Mouse (Mus musculus): ENCODE results near the gene Myl6. TPM values are rescaled to one million over a fixed set of nuclear protein-coding genes. Genes with fewer than 3 reads are reported as not detected.

Myl6 gene
- polyA plus RNA-seq, 1 experiment from 2014 or later, result 2,543 TPM

DNA sequence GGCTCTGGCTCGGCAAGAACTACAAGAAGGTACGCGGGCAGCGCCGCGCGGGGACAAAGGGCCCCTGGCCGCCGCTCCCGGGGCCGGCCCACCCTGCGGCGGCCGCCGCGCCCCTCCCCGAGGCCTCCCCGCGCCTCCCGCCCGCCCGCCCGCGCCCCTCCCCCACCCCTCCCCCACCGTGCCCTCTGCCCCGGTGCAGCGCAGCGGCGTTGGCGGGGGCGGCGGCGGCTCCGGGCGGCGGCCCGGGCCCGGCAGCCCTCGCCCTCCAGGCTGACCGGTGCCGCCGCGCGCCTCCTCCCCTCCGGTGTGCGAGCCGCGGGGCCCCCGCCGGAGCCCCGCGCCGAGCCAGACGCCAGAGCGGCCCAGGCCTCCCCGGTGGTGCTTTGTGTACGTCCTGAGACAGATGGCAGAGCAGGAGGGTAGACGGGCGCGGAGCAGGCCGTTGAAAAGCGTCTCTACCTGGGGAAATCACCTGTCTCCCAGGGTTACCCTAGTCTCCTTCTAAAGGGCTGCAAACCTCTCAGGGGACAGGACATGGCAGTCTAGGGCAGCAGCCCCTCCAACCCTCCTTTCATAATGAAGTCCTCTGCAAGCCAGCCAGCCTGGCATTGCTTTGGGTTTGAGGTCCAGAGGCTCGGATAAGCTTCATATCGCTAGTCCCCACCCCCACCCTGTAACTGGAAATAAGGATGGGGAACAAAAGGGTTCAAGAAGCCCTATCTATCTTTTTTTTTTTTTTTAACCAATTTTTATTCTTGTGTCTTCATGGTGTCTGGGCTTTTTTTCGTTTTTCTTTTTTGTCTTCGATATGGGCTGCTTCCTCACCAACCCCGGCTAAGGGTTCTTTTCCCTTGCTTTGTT lies 34.3 kb downstream of the Myl6 start:
- peak overlapping the region; percentile 97 for H3K27ac ChIP-seq (ENCODE audit: low read depth, low read length)
- no peaks in the 10 kb centered on the region for H3K27me3 ChIP-seq (replicated peaks; ENCODE audit: control insufficient read depth, insufficient read depth, low read length)
- no peak for TF ChIP-seq CTCF (IDR thresholded peaks at IDR 0.05; ENCODE audit: low read depth)
- H3K36me3 ChIP-seq (ENCODE audit: control insufficient read depth, insufficient read depth), result peaks cover 26% of the 10 kb centered on the region
- no peaks in the 10 kb centered on the region for H3K9me3 ChIP-seq (ENCODE audit: control insufficient read depth)
- under 1% methylated on average over 38 of the region's 67 CpGs for WGBS
- H3K4me3 ChIP-seq (ENCODE audit: low read depth, low read length), result peak overlapping the region; percentile 66
- peak overlapping the region; percentile 94 for H3K9ac ChIP-seq (ENCODE audit: low read depth, low read length)
- peak; percentile 64; the same call in 1 of the 2 replicates for ATAC-seq
- H3K4me2 ChIP-seq (replicated peaks; ENCODE audit: low read depth), result peak overlapping the region; percentile 80
- no peaks in the 10 kb centered on the region for H3K4me1 ChIP-seq (replicated peaks; ENCODE audit: control insufficient read depth, insufficient read depth, low read length)

DNA sequence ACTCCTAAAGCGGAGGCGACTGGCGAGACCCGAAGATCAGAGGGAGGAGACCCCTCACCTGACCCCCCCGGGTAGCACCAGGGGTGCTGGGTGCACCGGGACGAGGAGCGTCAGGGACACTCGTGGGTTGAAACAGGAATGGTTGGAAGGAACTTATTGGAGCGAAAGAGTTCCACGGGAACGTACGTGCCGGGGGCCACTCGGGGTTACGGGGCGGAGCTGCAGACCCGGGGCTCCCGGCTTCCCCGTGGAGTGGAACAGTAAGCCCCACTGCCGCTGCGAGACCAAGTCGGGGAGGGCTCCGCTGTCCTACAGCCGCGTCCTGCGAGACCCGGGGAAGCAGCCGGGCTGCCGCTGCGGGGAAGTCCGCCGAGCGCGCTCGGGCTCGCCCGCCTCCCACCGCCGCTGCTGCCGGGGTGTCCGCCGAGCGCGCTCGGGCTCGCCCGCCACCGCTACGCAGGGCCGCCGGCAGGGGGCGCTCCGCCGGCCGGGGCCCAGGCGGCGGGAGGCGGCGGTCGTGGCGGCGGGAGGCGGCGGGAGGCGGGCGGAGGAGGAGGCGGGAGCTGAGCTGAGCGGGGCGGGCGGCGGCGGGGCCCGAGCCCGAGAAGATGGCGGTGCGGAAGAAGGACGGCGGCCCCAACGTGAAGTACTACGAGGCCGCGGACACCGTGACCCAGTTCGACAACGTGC lies 35.1 kb downstream of the Myl6 start, which contains the start of gene Smarcc2:
Smarcc2 (plus strand) TSS at position 530 of the 690 bp plus-strand sequence.
- H3K4me3 ChIP-seq (ENCODE audit: low read depth, low read length), result peak within 1 kb of the TSS; percentile 66
- H3K27ac ChIP-seq (ENCODE audit: low read depth, low read length), result peak within 1 kb of the TSS; percentile 97
- H3K9me3 ChIP-seq (ENCODE audit: control insufficient read depth), result no peaks in the 10 kb centered on the region
- peak within 1 kb of the TSS; percentile 94 for H3K9ac ChIP-seq (ENCODE audit: low read depth, low read length)
- ATAC-seq, result peak; percentile 84
- peaks cover 19% of the 10 kb centered on the region for H3K36me3 ChIP-seq (ENCODE audit: control insufficient read depth, insufficient read depth)
- under 1% methylated on average over 68 of the region's 86 CpGs for WGBS
- no peaks in the 10 kb centered on the region for H3K27me3 ChIP-seq (replicated peaks; ENCODE audit: control insufficient read depth, insufficient read depth, low read length)
- peak within 1 kb of the TSS; percentile 80 for H3K4me2 ChIP-seq (replicated peaks; ENCODE audit: low read depth)
- H3K4me1 ChIP-seq (replicated peaks; ENCODE audit: control insufficient read depth, insufficient read depth, low read length), result no peaks in the 10 kb centered on the region
- TF ChIP-seq CTCF (IDR thresholded peaks at IDR 0.05; ENCODE audit: low read depth), result peak; percentile 58

DNA sequence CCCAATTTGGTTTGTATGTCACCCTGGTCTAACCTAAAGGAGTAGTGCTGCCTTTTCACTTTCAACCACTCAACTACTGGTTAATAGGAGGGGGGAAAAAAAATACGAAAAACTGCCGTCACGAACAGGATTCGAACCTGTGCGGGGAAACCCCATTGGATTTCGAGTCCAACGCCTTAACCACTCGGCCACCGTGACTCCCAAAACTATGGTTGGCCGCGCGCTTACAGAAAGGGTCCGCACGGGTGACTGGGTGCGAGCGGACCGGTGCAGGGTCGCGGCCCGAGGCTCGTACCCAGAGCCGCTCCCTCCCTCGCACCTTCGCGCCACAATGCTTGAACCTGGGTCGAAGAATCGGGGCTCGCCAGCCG lies 35.6 kb downstream of the Myl6 start:
- peak overlapping the region; percentile 66 for H3K4me3 ChIP-seq (ENCODE audit: low read depth, low read length)
- no peaks in the 10 kb centered on the region for H3K4me1 ChIP-seq (replicated peaks; ENCODE audit: control insufficient read depth, insufficient read depth, low read length)
- TF ChIP-seq CTCF (IDR thresholded peaks at IDR 0.05; ENCODE audit: low read depth), result no peak
- H3K4me2 ChIP-seq (replicated peaks; ENCODE audit: low read depth), result peak overlapping the region; percentile 80
- peak overlapping the region; percentile 97 for H3K27ac ChIP-seq (ENCODE audit: low read depth, low read length)
- under 1% methylated on average over 29 of the region's 29 CpGs for WGBS
- peaks cover 14% of the 10 kb centered on the region for H3K36me3 ChIP-seq (ENCODE audit: control insufficient read depth, insufficient read depth)
- no peaks in the 10 kb centered on the region for H3K9me3 ChIP-seq (ENCODE audit: control insufficient read depth)
- no peaks in the 10 kb centered on the region for H3K27me3 ChIP-seq (replicated peaks; ENCODE audit: control insufficient read depth, insufficient read depth, low read length)
- H3K9ac ChIP-seq (ENCODE audit: low read depth, low read length), result peak overlapping the region; percentile 94
- peak; percentile 39 for ATAC-seq

DNA sequence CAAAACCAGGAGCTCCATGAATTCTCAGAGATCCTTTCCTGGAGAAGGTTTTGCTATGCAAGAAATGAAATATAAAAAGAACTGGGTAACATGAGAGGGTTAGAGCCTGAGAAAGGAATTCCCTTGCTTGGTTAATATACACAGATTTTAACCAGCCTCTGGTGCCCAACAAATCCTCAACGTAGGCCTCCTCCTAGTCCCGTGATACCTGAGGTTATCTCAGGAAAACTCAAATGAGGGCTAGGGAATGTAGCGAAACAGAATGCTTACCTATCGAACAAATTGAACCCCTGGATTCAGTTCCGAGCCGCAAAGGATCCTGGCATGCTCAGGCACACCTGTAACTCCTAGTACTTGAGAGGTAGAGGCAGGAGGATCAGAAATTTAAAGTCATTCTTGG lies 36.3 kb downstream of the Myl6 start:
- H3K4me3 ChIP-seq (ENCODE audit: low read depth, low read length), result no peak overlapping the region
- no peak for TF ChIP-seq CTCF (IDR thresholded peaks at IDR 0.05; ENCODE audit: low read depth)
- H3K36me3 ChIP-seq (ENCODE audit: control insufficient read depth, insufficient read depth), result peaks cover 9% of the 10 kb centered on the region; the same call in 1 of the 2 replicates

DNA sequence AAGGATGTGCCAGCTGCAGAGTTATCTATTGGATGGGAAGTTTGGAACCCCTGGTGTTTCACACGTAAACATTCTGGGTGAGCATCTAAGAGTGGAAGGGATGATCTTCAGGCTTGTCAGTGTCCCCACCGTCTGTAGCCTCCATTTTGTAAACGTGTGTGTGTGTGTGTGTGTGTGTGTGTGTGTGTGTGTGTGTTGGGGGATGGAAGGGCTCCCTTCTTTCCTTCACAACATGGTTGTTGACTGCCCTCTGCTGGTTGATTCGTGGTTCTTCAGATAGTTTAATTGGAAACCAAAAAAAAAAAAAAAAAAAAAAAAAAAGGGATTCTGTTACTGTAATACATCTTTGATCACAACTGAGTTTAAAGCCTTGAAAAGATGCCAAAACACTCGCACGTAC lies 38.7 kb downstream of the Myl6 start:
- H3K36me3 ChIP-seq (ENCODE audit: control insufficient read depth, insufficient read depth), result no peaks in the 10 kb centered on the region
- H3K27ac ChIP-seq (ENCODE audit: low read depth, low read length), result no peak overlapping the region
- 2% methylated on average over 6 of the region's 6 CpGs for WGBS
- TF ChIP-seq CTCF (IDR thresholded peaks at IDR 0.05; ENCODE audit: low read depth), result peak; percentile 81
- no peak for ATAC-seq
- H3K9ac ChIP-seq (ENCODE audit: low read depth, low read length), result no peak overlapping the region
- H3K4me3 ChIP-seq (ENCODE audit: low read depth, low read length), result no peak overlapping the region
- no peaks in the 10 kb centered on the region for H3K9me3 ChIP-seq (ENCODE audit: control insufficient read depth)
- H3K4me2 ChIP-seq (replicated peaks; ENCODE audit: low read depth), result no peak overlapping the region
- H3K27me3 ChIP-seq (replicated peaks; ENCODE audit: control insufficient read depth, insufficient read depth, low read length), result no peaks in the 10 kb centered on the region
- H3K4me1 ChIP-seq (replicated peaks; ENCODE audit: control insufficient read depth, insufficient read depth, low read length), result no peaks in the 10 kb centered on the region

More for the DNA sequence above, 36.3 kb downstream of the Myl6 start:
- 88% methylated on average over 6 of the region's 6 CpGs for WGBS
- Histone ChIP-seq H3K9ac (ENCODE audit: low read depth, low read length) (no peak overlapping the region), H3K4me2 (replicated peaks; ENCODE audit: low read depth) (no peak overlapping the region; the same call in 1 of the 2 replicates), H3K27me3 (replicated peaks; ENCODE audit: control insufficient read depth, insufficient read depth, low read length) (no peaks in the 10 kb centered on the region), H3K27ac (ENCODE audit: low read depth, low read length) (no peak overlapping the region), H3K4me1 (replicated peaks; ENCODE audit: control insufficient read depth, insufficient read depth, low read length) (no peaks in the 10 kb centered on the region), H3K9me3 (ENCODE audit: control insufficient read depth) (no peaks in the 10 kb centered on the region)
- no peak for ATAC-seq

DNA sequence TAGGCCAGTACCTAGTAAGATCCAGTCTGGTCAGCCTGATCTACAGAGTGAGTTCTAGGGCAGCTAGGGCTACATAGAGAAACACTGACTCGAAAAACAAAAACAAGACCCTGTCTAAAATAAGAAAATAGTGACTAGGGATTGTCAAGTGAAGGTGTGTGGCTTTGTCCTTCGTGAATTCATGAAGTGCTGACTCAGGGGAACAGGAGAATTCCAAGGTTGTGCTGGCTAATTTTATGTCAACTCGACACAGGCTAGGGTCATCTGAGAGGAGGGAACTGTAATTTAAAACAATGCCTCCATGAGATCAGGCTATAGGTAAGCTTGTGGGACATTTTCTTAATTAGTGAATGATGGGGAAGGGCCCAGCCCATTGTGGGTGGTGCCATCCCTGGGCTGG lies 39.5 kb downstream of the Myl6 start:
- no peaks in the 10 kb centered on the region for H3K4me1 ChIP-seq (replicated peaks; ENCODE audit: control insufficient read depth, insufficient read depth, low read length)
- H3K9ac ChIP-seq (ENCODE audit: low read depth, low read length), result no peak overlapping the region
- ATAC-seq, result no peak
- TF ChIP-seq CTCF (IDR thresholded peaks at IDR 0.05; ENCODE audit: low read depth), result no peak
- no peak overlapping the region for H3K4me3 ChIP-seq (ENCODE audit: low read depth, low read length)
- H3K4me2 ChIP-seq (replicated peaks; ENCODE audit: low read depth), result no peak overlapping the region
- H3K27me3 ChIP-seq (replicated peaks; ENCODE audit: control insufficient read depth, insufficient read depth, low read length), result no peaks in the 10 kb centered on the region
- WGBS, result 79% methylated on average over 3 of the region's 3 CpGs
- no peaks in the 10 kb centered on the region for H3K9me3 ChIP-seq (ENCODE audit: control insufficient read depth)
- no peak overlapping the region for H3K27ac ChIP-seq (ENCODE audit: low read depth, low read length)
- H3K36me3 ChIP-seq (ENCODE audit: control insufficient read depth, insufficient read depth), result no peaks in the 10 kb centered on the region
